Mouse (Mus musculus) hindbrain, embryonic 16.5 days (tissue): ENCODE measurements around the gene Slc27a2. TPM values are rescaled to one million over a fixed set of nuclear protein-coding genes. Genes with fewer than 3 reads are reported as not detected.
A peak's percentile ranks its signal among the peaks of the same experiment; 100 is the strongest.

Experiments used
- ATAC-seq: fragments of 200-750 bp; cut with Nextera tagmentation; 2 replicates; pipeline ENCODE4 v1.8.0; 2017; ENCODE audit warnings: moderate TSS enrichment, moderate library complexity
- H3K27ac ChIP-seq: fragments of 300-500 bp; sonication (generic); 2 replicates; pipeline ENCODE4 v1.5.1; 2014; ENCODE audit warnings: low read depth, mild to moderate bottlenecking, control low read depth, low read length, moderate library complexity
- H3K27me3 ChIP-seq: fragments of 300-500 bp; sonication (generic); replicated peaks from 2 replicates; pipeline ENCODE4 v1.6.1; 2014; ENCODE audit warnings: low read length; ENCODE audit not compliant: control insufficient read depth, insufficient read depth
- H3K36me3 ChIP-seq: fragments of 300-500 bp; sonication (generic); 2 replicates; pipeline ENCODE4 v1.6.1; 2014; ENCODE audit warnings: mild to moderate bottlenecking, low read length, moderate library complexity, mixed read lengths; ENCODE audit not compliant: control insufficient read depth, insufficient read depth
- H3K4me1 ChIP-seq: fragments of 300-500 bp; sonication (generic); 2 replicates; pipeline ENCODE4 v1.6.1; 2014; ENCODE audit warnings: low read depth, low read length; ENCODE audit not compliant: control insufficient read depth, insufficient read depth
- H3K4me2 ChIP-seq: fragments of 300-500 bp; sonication (generic); 2 replicates; pipeline ENCODE4 v1.6.1; 2014; ENCODE audit warnings: mild to moderate bottlenecking, low read length, control low read depth, moderate library complexity
- H3K4me3 ChIP-seq: fragments of 300-500 bp; sonication (generic); 2 replicates; pipeline ENCODE4 v1.5.1; 2014; ENCODE audit warnings: mild to moderate bottlenecking, low read length, control low read depth, moderate library complexity
- H3K9ac ChIP-seq: fragments of 300-500 bp; sonication (generic); 2 replicates; pipeline ENCODE4 v1.6.1; 2014; ENCODE audit warnings: low read depth, mild to moderate bottlenecking, control low read depth, low read length, moderate library complexity
- H3K9me3 ChIP-seq: fragments of 300-500 bp; sonication (generic); 2 replicates; pipeline ENCODE4 v1.6.1; 2014; ENCODE audit warnings: mild to moderate bottlenecking, low read length, moderate library complexity; ENCODE audit not compliant: control insufficient read depth
- WGBS: fragments of 180-500 bp; shearing (Covaris S2); extraction: QIAGEN DNeasy Blood & Tissue Kit; methylation state at CpG from one replicate; pipeline ENCODE4 v1.1.7; 2014; 5-methylcytosine and 5-hydroxymethylcytosine counted together
- polyA plus RNA-seq: library from polyadenylated mRNA; unstranded; fragments of >200 nt; fragmentation: Nextera tagmentation; extraction: Ambion mirVana; gene quantifications from 2 replicates; pipeline ENCODE4 v1.2.1, GENCODE M21; 2015

The Slc27a2 gene
- polyA plus RNA-seq = 12.4 and 12.7 TPM in 2 replicates

GRCm38 (mm10) chr2:126552357-126553290 is at the start of gene Slc27a2:
Gene Slc27a2, plus strand, starts transcription at chr2:126552407.
- H3K36me3 ChIP-seq = no peaks in the 10 kb centered on the region
- under 1% methylated on average over 56 of the region's 61 CpGs for WGBS

GRCm38 (mm10) chr2:126505156-126505555 is 47.1 kb upstream of the Slc27a2 start:
- 85% methylated on average over 1 of the region's 1 CpGs for WGBS

More at GRCm38 (mm10) chr2:126552357-126553290, at the start of gene Slc27a2:
- no peaks in the 10 kb centered on the region for H3K9me3 ChIP-seq
- peak within 1 kb of the TSS; percentile 59; the same call in 1 of the 2 replicates for H3K27ac ChIP-seq
- H3K9ac ChIP-seq = peak within 1 kb of the TSS; percentile 87
- peak; percentile 85 for ATAC-seq
- H3K4me3 ChIP-seq = peak within 1 kb of the TSS; percentile 78
- peak within 1 kb of the TSS; percentile 96 for H3K4me2 ChIP-seq
- peaks cover 13% of the 10 kb centered on the region for H3K27me3 ChIP-seq
- H3K4me1 ChIP-seq = peaks cover 6% of the 10 kb centered on the region; the same call in 1 of the 2 replicates

GRCm38 (mm10) chr2:126507477-126507876 is 44.7 kb upstream of the Slc27a2 start:
- H3K4me1 ChIP-seq = no peaks in the 10 kb centered on the region
- H3K27me3 ChIP-seq = no peaks in the 10 kb centered on the region
- no peak overlapping the region for H3K4me3 ChIP-seq
- H3K4me2 ChIP-seq = no peak overlapping the region
- no peak for ATAC-seq
- no peak overlapping the region for H3K27ac ChIP-seq
- 92% methylated on average over 5 of the region's 5 CpGs for WGBS
- H3K36me3 ChIP-seq = no peaks in the 10 kb centered on the region
- H3K9ac ChIP-seq = no peak overlapping the region
- no peaks in the 10 kb centered on the region for H3K9me3 ChIP-seq

More at GRCm38 (mm10) chr2:126505156-126505555, 47.1 kb upstream of the Slc27a2 start:
- no peaks in the 10 kb centered on the region for H3K27me3 ChIP-seq
- H3K9me3 ChIP-seq = no peaks in the 10 kb centered on the region
- no peak overlapping the region for H3K27ac ChIP-seq
- no peak for ATAC-seq
- H3K36me3 ChIP-seq = no peaks in the 10 kb centered on the region
- H3K4me3 ChIP-seq = no peak overlapping the region
- H3K4me1 ChIP-seq = no peaks in the 10 kb centered on the region
- no peak overlapping the region for H3K9ac ChIP-seq
- no peak overlapping the region for H3K4me2 ChIP-seq

GRCm38 (mm10) chr2:126508228-126508627 is 44.0 kb upstream of the Slc27a2 start:
- no peak overlapping the region for H3K4me3 ChIP-seq
- no peaks in the 10 kb centered on the region for H3K9me3 ChIP-seq
- H3K27ac ChIP-seq = no peak overlapping the region
- H3K9ac ChIP-seq = no peak overlapping the region
- no peaks in the 10 kb centered on the region for H3K36me3 ChIP-seq
- no peak for ATAC-seq
- H3K27me3 ChIP-seq = no peaks in the 10 kb centered on the region
- 68% methylated on average over 1 of the region's 1 CpGs for WGBS
- H3K4me1 ChIP-seq = no peaks in the 10 kb centered on the region
- H3K4me2 ChIP-seq = no peak overlapping the region

- H3K9me3 ChIP-seq = no peaks in the 10 kb centered on the region
- no peak for ATAC-seq
- H3K4me3 ChIP-seq = no peak overlapping the region
- H3K27me3 ChIP-seq = no peaks in the 10 kb centered on the region
- H3K9ac ChIP-seq = no peak overlapping the region
- no peak overlapping the region for H3K4me2 ChIP-seq
- H3K36me3 ChIP-seq = no peaks in the 10 kb centered on the region
- WGBS = 74% methylated on average over 6 of the region's 6 CpGs
- H3K27ac ChIP-seq = no peak overlapping the region
- no peaks in the 10 kb centered on the region for H3K4me1 ChIP-seq
Measured at GRCm38 (mm10) chr2:126515069-126515826, 37.0 kb upstream of the Slc27a2 start.

GRCm38 (mm10) chr2:126519872-126520581 is 32.2 kb upstream of the Slc27a2 start:
- WGBS = 81% methylated on average over 11 of the region's 11 CpGs
- Histone ChIP-seq H3K27ac (no peak overlapping the region), H3K4me2 (no peak overlapping the region)

GRCm38 (mm10) chr2:126520828-126521227 is 31.4 kb upstream of the Slc27a2 start:
- Histone ChIP-seq H3K36me3 (no peaks in the 10 kb centered on the region), H3K9me3 (no peaks in the 10 kb centered on the region), H3K4me2 (no peak overlapping the region), H3K27ac (no peak overlapping the region), H3K4me3 (no peak overlapping the region), H3K9ac (no peak overlapping the region), H3K4me1 (no peaks in the 10 kb centered on the region), H3K27me3 (no peaks in the 10 kb centered on the region)
- WGBS = 14% methylated on average over 7 of the region's 7 CpGs
- 0 out of 2 replicates have a peak, but pooled peaks have one; percentile 40 for ATAC-seq

More at GRCm38 (mm10) chr2:126519872-126520581, 32.2 kb upstream of the Slc27a2 start:
- H3K4me3 ChIP-seq = no peak overlapping the region
- H3K4me1 ChIP-seq = no peaks in the 10 kb centered on the region
- H3K27me3 ChIP-seq = no peaks in the 10 kb centered on the region
- no peaks in the 10 kb centered on the region for H3K9me3 ChIP-seq
- no peaks in the 10 kb centered on the region for H3K36me3 ChIP-seq
- ATAC-seq = no peak
- H3K9ac ChIP-seq = no peak overlapping the region

- Histone ChIP-seq H3K4me1 (no peaks in the 10 kb centered on the region), H3K4me2 (no peak overlapping the region), H3K27me3 (no peaks in the 10 kb centered on the region), H3K36me3 (no peaks in the 10 kb centered on the region), H3K27ac (no peak overlapping the region), H3K4me3 (no peak overlapping the region), H3K9me3 (no peaks in the 10 kb centered on the region), H3K9ac (no peak overlapping the region)
- WGBS = 76% methylated on average over 10 of the region's 10 CpGs
- ATAC-seq = no peak
Measured at GRCm38 (mm10) chr2:126521471-126521870, 30.7 kb upstream of the Slc27a2 start.
